Mouse (Mus musculus) left cerebral cortex, adult 11 months (tissue): ENCODE measurements at regions not wholly inside any gene's neighbourhood (a gene's known extent, or its start where the extent isn't known, plus 50 kb on each side); places are given as distances from the start of the nearest gene placed in this dataset.
A peak's percentile ranks its signal among the peaks of the same experiment; 100 is the strongest.

ENCODE experiments used
- DNase-seq: peaks from one replicate; pipeline ENCODE4 v3.0.0; 2022; ENCODE audit warnings: low spot score

- no peak for DNase-seq
These were observed 137.8 kb downstream of the Unc5cl start for GRCm38 (mm10) chr17:48592457-48592856.

GRCm38 (mm10) chr17:48595418-48595963 is 140.8 kb downstream of the Unc5cl start:
- DNase-seq: no peak

DNA sequence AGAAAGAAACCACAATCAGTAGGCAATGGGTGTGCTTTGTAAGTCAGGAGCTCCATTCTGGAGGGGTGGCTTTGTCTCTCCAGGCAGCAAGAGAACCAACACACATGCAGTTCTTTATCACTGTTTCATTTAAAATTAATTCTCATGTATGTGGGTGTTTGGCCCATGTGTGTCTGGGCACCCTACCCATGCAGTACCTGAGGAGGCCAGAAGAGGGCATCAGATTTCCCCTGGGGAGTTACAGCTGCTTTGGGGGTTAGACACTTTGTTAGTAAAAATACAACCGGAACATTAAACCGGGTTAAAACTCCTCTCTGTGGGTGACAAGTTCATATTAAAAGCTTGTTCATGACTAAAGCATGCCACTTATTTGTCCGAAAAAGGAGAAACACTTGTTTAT is 141.7 kb downstream of the Unc5cl start:
- no peak for DNase-seq

GRCm38 (mm10) chr17:48597301-48597700 is 142.6 kb downstream of the Unc5cl start:
- DNase-seq: no peak

DNA sequence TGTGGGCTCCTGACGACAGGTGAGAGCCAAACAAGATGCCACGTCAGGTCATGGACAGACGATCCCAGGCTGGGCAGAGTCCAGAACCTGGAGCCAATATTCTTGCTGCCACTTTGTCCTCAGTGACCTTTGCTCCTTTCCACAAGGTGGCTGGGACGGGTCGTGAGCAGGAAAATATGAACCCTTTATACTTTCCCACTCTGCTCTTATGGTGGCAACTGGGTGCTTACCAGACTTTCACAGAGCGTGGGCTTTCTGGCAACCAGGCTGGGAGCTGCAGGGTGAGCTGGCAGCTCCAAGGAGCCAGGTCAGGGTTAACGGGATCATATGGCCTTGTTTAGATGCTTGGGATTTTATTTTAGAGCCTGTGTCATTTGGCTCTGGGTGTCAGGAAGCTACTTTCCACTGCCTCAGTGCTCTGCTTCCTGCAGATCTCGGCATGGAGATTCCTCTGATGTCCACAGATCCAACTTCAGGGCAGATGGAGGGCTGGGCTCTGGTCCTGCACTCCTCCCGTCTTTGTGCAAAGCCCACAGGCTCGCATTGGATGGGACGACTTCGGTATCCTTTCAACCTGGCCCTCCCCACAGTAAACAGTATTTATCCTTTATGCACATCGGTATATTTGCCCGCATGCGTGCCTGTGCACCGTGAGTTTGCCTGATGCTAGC is 143.9 kb downstream of the Unc5cl start:
- DNase-seq: no peak

GRCm38 (mm10) chr17:48600176-48600575 is 145.5 kb downstream of the Unc5cl start:
- no peak for DNase-seq

- DNase-seq: peak; percentile 10
These were observed 147.9 kb downstream of the Unc5cl start for GRCm38 (mm10) chr17:48602554-48602953.

- no peak for DNase-seq
These were observed 152.1 kb downstream of the Unc5cl start for GRCm38 (mm10) chr17:48606767-48607166.

GRCm38 (mm10) chr17:48608315-48608714 is 153.6 kb downstream of the Unc5cl start:
- DNase-seq: no peak

- DNase-seq: no peak
These were observed 155.4 kb downstream of the Unc5cl start for GRCm38 (mm10) chr17:48610107-48610506.

- no peak for DNase-seq
These were observed 156.1 kb downstream of the Unc5cl start for GRCm38 (mm10) chr17:48610806-48611205.

DNA sequence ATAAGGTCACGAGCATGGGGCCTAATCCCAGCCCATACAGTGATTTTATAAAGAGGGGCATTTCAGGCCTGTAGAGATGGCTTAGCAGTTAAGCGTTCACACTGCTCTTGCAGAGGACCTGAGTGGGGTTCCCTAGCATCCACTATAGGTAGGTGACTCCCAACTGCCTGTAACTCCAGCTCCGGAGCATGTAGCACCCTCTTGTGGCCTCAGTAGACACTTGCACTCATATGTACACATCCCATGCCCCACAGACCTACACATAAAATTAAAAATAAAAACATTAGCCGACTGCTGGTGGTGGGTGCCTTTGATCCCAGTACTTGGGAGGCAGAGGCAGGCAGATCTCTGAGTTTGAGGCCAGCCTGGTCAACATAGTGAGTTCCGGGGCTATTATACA is 158.8 kb downstream of the Unc5cl start:
- DNase-seq: no peak

DNA sequence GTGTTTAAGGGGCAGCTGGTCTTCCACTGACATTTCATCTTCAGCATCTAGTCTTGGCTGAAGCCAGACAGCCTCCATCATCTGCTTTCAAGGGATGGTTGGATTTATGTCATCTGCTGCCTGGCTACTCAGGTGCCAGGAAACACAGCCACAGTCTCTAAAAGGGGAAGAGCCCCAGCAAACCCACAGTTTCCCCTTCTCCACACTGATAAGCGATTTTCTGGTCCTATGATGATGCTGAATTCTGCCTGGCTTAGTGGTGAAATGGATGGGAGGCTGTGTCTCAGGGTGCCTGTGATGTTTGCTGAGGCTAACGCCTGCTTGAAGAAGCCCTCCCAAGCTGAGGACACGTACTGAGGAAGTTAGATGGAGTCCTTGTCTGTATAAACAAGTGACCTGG is 160.5 kb downstream of the Unc5cl start:
- DNase-seq: no peak

- no peak for DNase-seq
These were observed 161.5 kb downstream of the Unc5cl start for GRCm38 (mm10) chr17:48616205-48616604.

DNA sequence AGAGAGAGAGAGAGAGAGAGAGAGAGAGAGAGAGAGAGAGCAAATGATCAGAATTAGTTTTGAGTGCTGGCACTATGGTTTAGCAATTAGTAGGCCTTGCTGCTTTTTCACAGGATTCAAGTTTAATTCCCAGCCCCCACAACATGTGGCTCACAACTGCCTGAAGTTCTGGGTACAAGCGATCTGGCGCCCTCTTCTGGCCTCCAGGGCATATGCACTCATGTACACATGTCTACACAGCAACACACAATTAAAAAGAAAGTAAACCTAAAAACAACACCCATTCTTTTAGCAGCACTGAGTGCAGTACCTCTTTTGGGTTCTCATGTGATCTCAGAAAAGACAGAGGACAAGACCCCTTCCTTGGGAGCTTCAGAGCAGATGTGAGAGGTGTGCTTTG is 166.2 kb downstream of the Unc5cl start:
- no peak for DNase-seq

- no peak for DNase-seq
These were observed 167.0 kb downstream of the Unc5cl start for GRCm38 (mm10) chr17:48621676-48622075.

- no peak for DNase-seq
These were observed 170.2 kb downstream of the Unc5cl start for GRCm38 (mm10) chr17:48624937-48625336.

DNA sequence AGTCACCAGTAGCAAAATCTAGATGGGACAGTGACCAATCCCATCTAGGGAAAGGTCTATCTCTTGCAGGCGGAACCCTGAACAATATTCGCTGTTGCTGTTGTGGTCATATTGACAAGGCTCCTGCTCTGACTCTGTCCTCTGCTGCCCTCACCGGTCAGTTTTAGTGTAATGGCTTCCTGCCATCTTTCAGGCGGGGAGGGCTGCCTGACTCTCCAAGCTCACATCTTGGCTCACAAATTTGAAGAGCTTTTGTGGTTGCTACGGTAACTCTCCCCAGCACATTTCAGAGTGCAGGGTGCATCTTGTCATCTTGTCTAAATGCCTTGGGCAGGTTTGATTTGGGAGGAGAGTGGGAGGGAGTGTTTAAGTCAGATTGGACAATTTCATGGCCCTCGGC is 171.3 kb downstream of the Unc5cl start:
- no peak for DNase-seq

DNA sequence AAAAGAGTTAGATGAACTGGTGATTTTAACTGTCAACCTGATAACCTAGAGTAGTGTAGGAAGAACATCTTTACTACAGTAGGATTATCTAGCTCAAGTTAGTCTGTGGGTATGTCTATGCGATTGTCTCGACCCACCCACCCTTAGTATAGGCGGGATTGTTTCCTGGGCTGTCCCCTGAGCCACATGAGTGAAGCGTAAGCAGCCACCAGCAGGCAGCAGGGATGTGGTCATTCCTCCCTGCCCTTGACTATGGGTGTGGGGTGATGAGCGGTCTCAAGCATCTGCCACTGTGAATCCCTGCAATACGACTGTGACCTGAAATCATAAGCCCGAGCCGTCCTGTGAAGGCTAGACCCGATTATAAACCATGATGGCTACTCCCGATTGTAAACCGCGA is 184.9 kb downstream of the Unc5cl start:
- no peak for DNase-seq

- DNase-seq: no peak
These were observed 188.9 kb downstream of the Unc5cl start for GRCm38 (mm10) chr17:48643533-48644019.

GRCm38 (mm10) chr17:48645056-48645455 is 190.4 kb downstream of the Unc5cl start:
- DNase-seq: no peak

DNA sequence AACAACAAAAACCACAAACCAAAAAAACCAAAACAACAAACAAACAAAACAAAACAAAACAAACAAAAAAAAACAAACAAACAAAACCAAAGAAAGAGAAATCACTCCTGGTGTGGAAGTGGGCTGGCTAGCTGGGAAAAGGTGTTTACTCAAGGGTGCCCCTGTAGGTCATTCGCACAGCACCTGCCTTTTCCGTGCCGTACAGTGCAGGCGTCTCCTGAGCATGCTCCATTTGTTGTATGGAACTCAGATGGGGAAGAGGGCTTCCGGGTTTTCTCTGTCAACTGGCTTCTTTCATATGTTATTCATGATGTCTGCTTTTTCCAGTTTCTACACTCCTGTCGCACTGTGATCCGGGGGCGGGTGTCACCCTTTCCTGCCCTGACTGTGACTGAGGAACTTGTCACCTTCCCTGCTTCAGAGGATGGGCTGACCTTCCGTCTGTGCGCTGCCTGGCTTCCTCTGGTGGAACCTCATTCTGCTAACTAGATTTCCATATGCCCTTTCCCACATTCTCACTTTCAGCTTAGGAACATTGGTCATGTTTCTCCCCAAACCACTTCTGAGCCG is 192.0 kb downstream of the Unc5cl start:
- no peak for DNase-seq

DNA sequence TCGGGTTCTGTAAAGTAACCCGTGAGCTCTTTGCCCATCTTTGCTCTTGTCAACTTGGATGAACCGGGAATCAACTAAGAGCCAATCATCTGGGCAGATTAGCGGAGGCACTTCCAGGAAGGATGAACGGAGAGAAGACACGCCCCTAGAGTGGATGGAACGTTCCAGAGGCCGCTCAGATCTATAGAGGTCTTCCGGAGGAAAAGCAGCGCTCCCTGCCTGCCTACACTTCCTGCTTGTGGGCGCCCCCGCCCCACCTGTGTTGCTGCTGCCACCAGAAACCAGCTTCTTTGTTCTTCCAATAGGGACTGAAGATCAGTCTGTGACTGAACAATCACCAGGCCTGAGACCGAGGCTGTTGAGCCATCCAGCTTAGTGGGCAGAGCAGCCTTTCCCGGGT is 192.7 kb downstream of the Unc5cl start:
- DNase-seq: no peak

GRCm38 (mm10) chr17:48650556-48650955 is 195.9 kb downstream of the Unc5cl start:
- no peak for DNase-seq
